Mouse (Mus musculus) CH12.LX (cell line): Measurements from ENCODE around the gene Otud4. TPM values are rescaled to one million over a fixed set of nuclear protein-coding genes. Genes with fewer than 3 reads are reported as not detected.

Experiments used
- DNase-seq: peaks from one replicate; pipeline ENCODE4 v3.0.0-alpha.2; 2013; ENCODE audit errors: extremely low read depth
- H3K27ac ChIP-seq: 2 replicates; pipeline ENCODE4 v1.5.1; 2012; ENCODE audit warnings: low read depth, mild to moderate bottlenecking, control low read depth, moderate library complexity; ENCODE audit not compliant: insufficient read depth
- H3K27me3 ChIP-seq: replicated peaks from 2 replicates; pipeline ENCODE3; 2012; ENCODE audit warnings: inconsistent platforms
- H3K36me3 ChIP-seq, 2 experiments: replicated peaks in 1 of 2; 2 replicates each; pipeline versions ENCODE3 to v1.6.1; 2012; ENCODE audit warnings: inconsistent platforms in 1 of 2, low read length in 1 of 2, mild to moderate bottlenecking in 1 of 2, mixed read lengths in 1 of 2, moderate library complexity in 1 of 2; ENCODE audit not compliant: control insufficient read depth in 1 of 2, insufficient read depth in 1 of 2
- H3K4me1 ChIP-seq, 2 experiments: 2 replicates each; pipeline ENCODE4 v1.6.1; 2012; ENCODE audit warnings: inconsistent platforms in 1 of 2, moderate library complexity in 1 of 2; ENCODE audit not compliant: insufficient read depth in 2 of 2, control insufficient read depth in 1 of 2
- H3K4me2 ChIP-seq: 2 replicates; pipeline ENCODE4 v1.6.1; 2012; ENCODE audit warnings: low read depth, mild to moderate bottlenecking, control low read depth; ENCODE audit not compliant: poor library complexity, insufficient read depth, severe bottlenecking
- H3K4me3 ChIP-seq, 3 experiments: fragments of 150-350 bp in 1 of 3; sonication (generic) in 1 of 3; replicated peaks in 1 of 3; 2 replicates each; pipeline versions ENCODE3 to v1.5.1; 2011 to 2012; ENCODE audit warnings: low read depth in 2 of 3, low read length in 2 of 3, mild to moderate bottlenecking in 2 of 3, moderate library complexity in 2 of 3, control low read depth in 1 of 3, improper control_type of control experiment in 1 of 3, inconsistent platforms in 1 of 3, mixed read lengths in 1 of 3; ENCODE audit not compliant: poor library complexity in 1 of 3
- H3K79me2 ChIP-seq: replicated peaks from 2 replicates; pipeline ENCODE4 v1.6.1; 2012; ENCODE audit warnings: mild to moderate bottlenecking, moderate library complexity; ENCODE audit not compliant: control insufficient read depth, poor library complexity, insufficient read depth, severe bottlenecking; ENCODE audit errors: extremely low read depth
- H3K9ac ChIP-seq: 2 replicates; pipeline ENCODE4 v1.6.1; 2012; ENCODE audit warnings: low read depth, mild to moderate bottlenecking, control low read depth, moderate library complexity; ENCODE audit not compliant: insufficient read depth
- H3K9me3 ChIP-seq: replicated peaks from 2 replicates; pipeline ENCODE3; 2012; ENCODE audit warnings: low read length, inconsistent platforms, mixed read lengths
- BHLHE40 ChIP-seq: IDR thresholded peaks from 2 replicates; pipeline ENCODE4 v1.6.1; 2011; ENCODE audit warnings: mild to moderate bottlenecking, low read depth, low read length, improper control_type of control experiment
- CHD1 ChIP-seq: IDR thresholded peaks from 2 replicates; pipeline ENCODE4 v1.6.1; 2012; ENCODE audit warnings: low read depth, low read length, improper control_type of control experiment, inconsistent platforms
- CHD2 ChIP-seq: IDR thresholded peaks from 2 replicates; pipeline ENCODE4 v1.6.1; 2011; ENCODE audit warnings: low read length, improper control_type of control experiment
- CTCF ChIP-seq, 2 experiments: IDR thresholded peaks in 1 of 2; conservative IDR thresholded peaks in 1 of 2; 2 replicates each; pipeline ENCODE4 v1.5.1; 2011 to 2012; ENCODE audit warnings: low read depth in 2 of 2, low read length in 2 of 2, improper control_type of control experiment in 1 of 2, inconsistent platforms in 1 of 2, mild to moderate bottlenecking in 1 of 2, moderate library complexity in 1 of 2
- ELF1 ChIP-seq: IDR thresholded peaks from 2 replicates; pipeline ENCODE4 v1.6.1; 2014; ENCODE audit warnings: low read depth, mild to moderate bottlenecking, inconsistent platforms, low read length, improper control_type of control experiment
- EP300 ChIP-seq: IDR thresholded peaks from 2 replicates; pipeline ENCODE4 v1.6.1; 2011; ENCODE audit warnings: low read length, improper control_type of control experiment
- ETS1 ChIP-seq: conservative IDR thresholded peaks from 2 replicates; pipeline ENCODE4 v1.6.1; 2012; ENCODE audit warnings: low read depth, mild to moderate bottlenecking, inconsistent platforms, low read length, improper control_type of control experiment, moderate library complexity
- JUN ChIP-seq: IDR thresholded peaks from 2 replicates; pipeline ENCODE4 v1.6.1; 2011; ENCODE audit warnings: low read depth, mild to moderate bottlenecking, low read length, improper control_type of control experiment, moderate library complexity; ENCODE audit not compliant: insufficient read depth
- JUND ChIP-seq: conservative IDR thresholded peaks from 2 replicates; pipeline ENCODE4 v1.6.1; 2011; ENCODE audit warnings: low read depth, low read length, improper control_type of control experiment
- KAT2A ChIP-seq: IDR thresholded peaks from 2 replicates; pipeline ENCODE4 v1.6.1; 2012; ENCODE audit warnings: low read length, improper control_type of control experiment, inconsistent platforms; ENCODE audit not compliant: insufficient replicate concordance
- MAFK ChIP-seq: IDR thresholded peaks from 2 replicates; pipeline ENCODE4 v1.6.1; 2011; ENCODE audit warnings: low read length, improper control_type of control experiment; ENCODE audit not compliant: insufficient replicate concordance
- MAX ChIP-seq: IDR thresholded peaks from 2 replicates; pipeline ENCODE4 v1.6.1; 2011; ENCODE audit warnings: low read length, improper control_type of control experiment
- MAZ ChIP-seq: IDR thresholded peaks from 2 replicates; pipeline ENCODE4 v1.6.1; 2012; ENCODE audit warnings: low read depth, mild to moderate bottlenecking, inconsistent platforms, low read length, improper control_type of control experiment, moderate library complexity
- MEF2A ChIP-seq: IDR thresholded peaks from 2 replicates; pipeline ENCODE4 v1.6.1; 2014; ENCODE audit warnings: low read depth, mild to moderate bottlenecking, inconsistent platforms, low read length, improper control_type of control experiment, borderline replicate concordance
- MXI1 ChIP-seq: IDR thresholded peaks from 2 replicates; pipeline ENCODE4 v1.6.1; 2011; ENCODE audit warnings: mild to moderate bottlenecking, low read depth, low read length, improper control_type of control experiment
- PAX5 ChIP-seq: IDR thresholded peaks from 2 replicates; pipeline ENCODE4 v1.6.1; 2012; ENCODE audit warnings: low read length, inconsistent platforms, mixed read lengths
- RCOR1 ChIP-seq: conservative IDR thresholded peaks from 2 replicates; pipeline ENCODE4 v1.6.1; 2012; ENCODE audit warnings: low read depth, mild to moderate bottlenecking, inconsistent platforms, low read length, improper control_type of control experiment
- SIN3A ChIP-seq: IDR thresholded peaks from 2 replicates; pipeline ENCODE4 v1.6.1; 2012; ENCODE audit warnings: low read length, improper control_type of control experiment, inconsistent platforms
- TBP ChIP-seq: conservative IDR thresholded peaks from 2 replicates; pipeline ENCODE4 v1.6.1; 2011; ENCODE audit warnings: low read depth, low read length, improper control_type of control experiment
- TCF12 ChIP-seq: IDR thresholded peaks from 2 replicates; pipeline ENCODE4 v1.6.1; 2014; ENCODE audit warnings: low read depth, mild to moderate bottlenecking, inconsistent platforms, low read length, improper control_type of control experiment
- UBTF ChIP-seq: IDR thresholded peaks from 2 replicates; pipeline ENCODE4 v1.6.1; 2012; ENCODE audit warnings: low read depth, mild to moderate bottlenecking, inconsistent platforms, low read length, improper control_type of control experiment, moderate library complexity
- ZC3H11A ChIP-seq: IDR thresholded peaks from 2 replicates; pipeline ENCODE4 v1.6.1; 2012; ENCODE audit warnings: low read depth, mild to moderate bottlenecking, inconsistent platforms, low read length, improper control_type of control experiment
- ZKSCAN1 ChIP-seq: IDR thresholded peaks from 2 replicates; pipeline ENCODE4 v1.6.1; 2012; ENCODE audit warnings: low read depth, inconsistent platforms, low read length, improper control_type of control experiment, borderline replicate concordance
- ZMIZ1 ChIP-seq: IDR thresholded peaks from 2 replicates; pipeline ENCODE4 v1.6.1; 2012; ENCODE audit warnings: low read depth, mild to moderate bottlenecking, inconsistent platforms, low read length, improper control_type of control experiment
- ZNF384 ChIP-seq: IDR thresholded peaks from 2 replicates; pipeline ENCODE4 v1.6.1; 2012; ENCODE audit warnings: low read depth, low read length, improper control_type of control experiment, inconsistent platforms
- dilution Hi-C: fragments of 300-500 bp; cut with MboI; formaldehyde crosslinking; loops from 2 replicates; pipeline ENCODE4 v1.14.3; 2020; ENCODE audit warnings: low sequenced_read_pairs; ENCODE audit not compliant: extremely low pct_unique_long_range_greater_than_20kb, extremely low pct_ligation_motif_present
- in situ Hi-C: fragments of 300-500 bp; cut with MboI; formaldehyde crosslinking; loops from 3 replicates; pipeline ENCODE4 v1.14.3; 2019; ENCODE audit warnings: low sequenced_read_pairs, low pct_ligation_motif_present, low pct_unique_long_range_greater_than_20kb, mixed read lengths
- polyA plus RNA-seq: library from polyadenylated mRNA; unstranded; fragments of >175 nt; gene quantifications from 2 replicates; pipeline ENCODE4 v1.2.1, GENCODE M21; 2012; ENCODE audit warnings: low read depth; ENCODE audit not compliant: insufficient read length
- total RNA-seq, 2 experiments: library from RNA; depleted of rRNA; stranded (reverse); fragments of 300-350 nt in 1 of 2; fragments of >200 nt in 1 of 2; gene quantifications; 2 replicates each; pipeline ENCODE4 v1.2.3; 2012 to 2014

Otud4 gene
- total and polyA plus RNA-seq, 3 experiments: 22.8 to 44.6 (median 42.3) TPM

GRCm38 (mm10) chr8:79610268-79610667 is 29.1 kb upstream of the Otud4 start:
- Histone ChIP-seq H3K9ac (no peak overlapping the region), H3K9me3 (no peaks in the 10 kb centered on the region), H3K27me3 (no peaks in the 10 kb centered on the region), H3K4me3 (no peak overlapping the region), H3K4me2 (no peak overlapping the region), H3K4me1 (peaks cover 5 to 27% of the 10 kb centered on the region in 2 experiments), H3K79me2 (no peaks in the 10 kb centered on the region), H3K36me3 (no peaks in the 10 kb centered on the region), H3K27ac (no peak overlapping the region)
- in situ Hi-C loops: no loop called here
- no peak for DNase-seq
- dilution Hi-C loops: no loop called here
- TF ChIP-seq SIN3A: no peak
- no peak for TF ChIP-seq BHLHE40
- TF ChIP-seq MAZ: no peak
- no peak for TF ChIP-seq RCOR1
- TF ChIP-seq ELF1: no peak
- TF ChIP-seq ZC3H11A: no peak
- TF ChIP-seq ZKSCAN1: no peak

- Histone ChIP-seq H3K9me3 (peaks cover under 1% of the 10 kb centered on the region), H3K4me3 (no peak overlapping the region), H3K9ac (no peak overlapping the region), H3K36me3 (no peaks in the 10 kb centered on the region), H3K27me3 (no peaks in the 10 kb centered on the region)
- TF ChIP-seq ZMIZ1: no peak
- no peak for TF ChIP-seq MXI1
- no peak for TF ChIP-seq PAX5
- TF ChIP-seq ETS1: no peak
- TF ChIP-seq JUND: no peak
- TF ChIP-seq UBTF: no peak
- no peak for TF ChIP-seq ELF1
- TF ChIP-seq KAT2A: no peak
- TF ChIP-seq, all 38 proteins: peak for 0
- Histone ChIP-seq H3K4me1 (peaks cover 5 to 27% of the 10 kb centered on the region in 2 experiments), H3K27ac (no peak overlapping the region), H3K4me2 (0 out of 2 replicates have a peak overlapping the region, but pooled peaks have one; percentile 29), H3K79me2 (no peaks in the 10 kb centered on the region)
- DNase-seq: no peak
- in situ Hi-C loops (no loop called here), dilution Hi-C loops (no loop called here)
Observed at GRCm38 (mm10) chr8:79612298-79612697, 27.1 kb upstream of the Otud4 start.

GRCm38 (mm10) chr8:79612965-79613364 is 26.5 kb upstream of the Otud4 start:
- peak overlapping the region; percentile 11; the same call in 1 of the 2 replicates for H3K4me2 ChIP-seq
- peak; percentile 53 for TF ChIP-seq JUN
- TF ChIP-seq MEF2A: peak; percentile 82
- peak; percentile 27; the same call in 1 of the 2 replicates for TF ChIP-seq TCF12
- peak in 1 of 2 experiments; percentile 26; a peak in 2 of 4 replicates for TF ChIP-seq CTCF (conservative IDR thresholded peaks at IDR 0.05 in 1 of 2, IDR thresholded peaks at IDR 0.05 in 1 of 2; ENCODE audit: low read depth in 2 of 2, low read length in 2 of 2)
- TF ChIP-seq JUND: peak; percentile 29; the same call in 1 of the 2 replicates
- TF ChIP-seq CHD2: no peak
- peak; percentile 17; the same call in 1 of the 2 replicates for TF ChIP-seq MAX
- no peak for TF ChIP-seq CHD1
- no peak for TF ChIP-seq ZNF384
- TF ChIP-seq MAFK: 0 out of 2 replicates have a peak, but pooled peaks have one; percentile 48
- TF ChIP-seq TBP: 0 out of 2 replicates have a peak, but pooled peaks have one; percentile 18
- peak; percentile 48; the same call in 1 of the 2 replicates for TF ChIP-seq BHLHE40
- TF ChIP-seq EP300: peak; percentile 40; the same call in 1 of the 2 replicates
- peak; percentile 74 for TF ChIP-seq ETS1
- TF ChIP-seq MAZ: 0 out of 2 replicates have a peak, but pooled peaks have one; percentile 19
- dilution Hi-C loops (no loop called here), in situ Hi-C loops (no loop called here)
- no peaks in the 10 kb centered on the region for H3K36me3 ChIP-seq
- H3K9ac ChIP-seq: no peak overlapping the region
- H3K27me3 ChIP-seq: no peaks in the 10 kb centered on the region
- no peak overlapping the region for H3K27ac ChIP-seq
- H3K4me1 ChIP-seq: peaks cover 5 to 27% of the 10 kb centered on the region in 2 experiments
- DNase-seq: peak; percentile 67
- H3K9me3 ChIP-seq: peaks cover 4% of the 10 kb centered on the region
- H3K79me2 ChIP-seq: no peaks in the 10 kb centered on the region
- no peak overlapping the region for H3K4me3 ChIP-seq
